Mouse (Mus musculus) kidney, adult 9 months (tissue): ENCODE results near the gene Nepn.

Source experiments
- DNase-seq: peaks from one replicate; pipeline ENCODE4 v3.0.0; 2022

Gene Nepn

DNA sequence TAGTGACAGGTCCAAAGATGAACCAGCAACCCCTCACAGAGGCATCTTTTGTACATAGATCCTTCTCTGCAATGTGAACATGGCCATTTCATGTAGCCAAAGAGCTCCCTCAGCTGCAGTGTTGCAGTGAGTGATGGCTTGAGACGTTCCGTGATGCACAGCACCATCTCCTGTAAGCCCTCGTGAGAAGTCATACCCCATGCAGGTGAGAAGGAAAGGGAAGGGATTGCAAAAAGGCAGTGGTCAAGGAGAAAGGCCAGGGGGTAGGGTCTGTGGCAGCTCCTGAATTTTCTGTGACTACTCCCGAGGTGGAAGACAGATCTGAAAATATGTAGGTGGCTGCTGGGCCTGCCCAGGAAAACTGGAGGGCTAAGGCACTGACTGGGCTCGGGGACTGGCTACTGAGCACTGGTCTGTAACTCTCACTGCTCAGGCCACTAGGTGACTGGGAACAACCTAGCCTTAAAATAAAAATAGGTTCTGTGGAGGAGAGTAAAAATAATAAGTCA lies at the start of gene Nepn:
Nepn (plus strand) TSS at position 51 of the 509 bp plus-strand sequence.
- DNase-seq, result peak; percentile 38

DNA sequence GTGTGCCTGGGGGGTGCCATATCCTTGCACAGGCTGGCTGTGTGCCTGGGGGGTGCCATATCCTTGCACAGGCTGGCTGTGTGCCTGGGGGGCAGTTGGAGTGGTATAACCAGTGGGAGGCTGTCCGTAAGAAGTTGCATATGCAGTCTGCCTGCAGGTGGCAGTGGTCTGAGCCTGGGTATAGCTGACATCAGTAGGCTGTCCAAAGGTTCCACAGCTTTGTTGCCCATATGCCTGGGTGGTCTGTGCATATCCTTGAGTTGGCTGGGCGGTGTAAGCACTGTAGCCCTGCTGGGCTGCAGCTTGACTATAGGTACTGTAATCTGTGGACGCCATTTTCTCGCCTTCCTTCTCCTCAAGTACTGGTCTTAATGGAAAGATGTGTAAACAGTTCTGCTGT lies 45.4 kb upstream of the Nepn start:
- DNase-seq, result peak; percentile 20

DNA sequence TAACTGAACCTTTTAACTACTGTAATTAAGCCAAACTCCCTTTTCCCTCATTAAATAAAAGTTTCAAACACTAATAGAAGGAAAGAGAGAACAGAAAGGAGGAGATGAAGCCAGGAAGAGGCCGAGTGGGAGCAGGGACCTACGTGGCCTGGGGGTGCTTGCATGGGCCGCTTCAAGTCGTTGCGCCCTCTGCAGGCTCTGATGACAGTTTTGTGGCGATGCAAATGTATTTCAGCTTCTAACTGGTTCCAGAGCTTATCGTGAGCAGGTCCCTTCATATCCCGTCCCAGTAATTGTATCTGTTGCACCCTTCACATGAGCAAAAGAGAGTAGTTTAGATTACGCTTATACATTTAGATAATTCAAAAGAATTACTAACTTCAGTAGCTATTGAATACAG lies 35.6 kb upstream of the Nepn start:
- DNase-seq, result no peak

- DNase-seq, result no peak
Measured at GRCm38 (mm10) chr10:52358467-52358866, 30.3 kb upstream of the Nepn start, which contains the start of gene Gm26741. Gm26741 (plus strand) TSS chr10:52358767.

GRCm38 (mm10) chr10:52360241-52360735 lies 28.5 kb upstream of the Nepn start:
- DNase-seq, result no peak

DNA sequence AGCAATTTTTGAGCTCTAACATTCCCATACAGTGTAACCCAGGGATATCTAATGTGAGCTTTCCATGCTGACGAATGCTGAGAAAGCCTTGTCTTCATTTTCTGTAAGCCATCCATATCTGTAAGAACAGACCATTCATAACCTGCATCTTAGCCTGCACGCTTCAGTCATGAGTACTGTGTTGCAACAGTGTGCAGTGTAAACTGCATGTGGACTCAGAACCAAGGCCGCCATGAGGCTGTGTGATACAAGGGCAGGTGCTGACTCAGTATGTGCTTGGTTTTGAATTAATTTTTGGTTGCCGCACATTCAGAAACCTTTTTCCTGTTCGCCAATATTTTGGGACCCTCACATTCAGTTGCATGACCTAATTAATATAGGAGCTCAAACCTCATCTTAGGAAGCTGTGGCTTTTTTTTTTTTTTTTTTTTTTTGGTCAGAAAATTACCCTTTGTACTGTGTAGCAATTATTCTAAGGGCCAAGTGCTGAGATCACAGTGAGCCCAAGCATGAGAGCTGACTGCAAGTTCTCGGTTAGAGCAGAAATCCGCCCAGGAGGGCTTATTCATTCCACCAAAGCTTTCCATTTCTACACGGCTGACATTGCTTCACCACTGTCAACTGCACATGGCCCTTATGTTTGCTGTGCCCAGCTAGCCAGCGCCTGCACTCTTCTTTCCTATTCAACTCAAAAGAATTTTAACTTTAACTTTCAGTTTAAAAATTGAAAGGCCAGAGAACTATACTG lies 27.7 kb upstream of the Nepn start:
- DNase-seq, result peak; percentile 44

DNA sequence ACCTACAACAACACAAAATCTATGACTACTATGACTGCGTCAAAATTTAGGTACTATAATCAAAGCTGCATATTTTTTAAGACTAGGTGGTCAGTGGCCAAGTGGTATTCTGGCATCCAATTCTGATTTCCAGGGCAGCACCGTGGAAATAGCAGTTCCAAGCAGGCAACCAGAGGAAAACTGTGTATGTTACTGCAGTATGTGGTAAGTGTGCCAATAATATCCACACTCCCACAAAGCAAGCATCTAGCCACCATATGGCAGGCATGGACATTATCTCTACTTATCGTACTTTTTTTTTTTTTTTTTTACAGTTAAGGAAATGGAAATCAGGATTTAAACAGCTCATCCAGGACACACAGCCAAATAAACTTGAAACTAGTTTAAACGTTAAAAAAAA lies 20.4 kb upstream of the Nepn start:
- DNase-seq, result no peak

- DNase-seq, result no peak
Measured at GRCm38 (mm10) chr10:52373834-52374233, 14.9 kb upstream of the Nepn start.

DNA sequence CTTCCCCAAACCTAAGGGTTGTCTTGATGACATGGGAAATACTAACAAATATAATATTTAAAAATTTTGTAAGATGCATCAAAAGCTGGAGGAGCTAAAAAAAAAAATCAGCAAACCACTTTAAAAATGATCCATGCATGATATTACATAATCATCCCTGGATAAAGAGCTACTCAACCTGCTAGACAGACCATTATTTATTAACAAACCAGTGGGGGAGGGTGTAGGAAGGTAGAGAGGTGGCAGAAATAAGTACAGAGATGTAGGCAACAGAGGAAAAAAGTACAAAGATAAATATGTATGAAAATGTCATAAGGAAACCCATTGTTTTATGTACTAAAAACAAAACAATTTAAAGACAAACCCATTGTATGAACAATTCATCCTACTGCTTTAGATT lies 14.1 kb upstream of the Nepn start:
- DNase-seq, result peak; percentile 80

GRCm38 (mm10) chr10:52376422-52376821 lies 12.3 kb upstream of the Nepn start:
- DNase-seq, result no peak

- DNase-seq, result no peak
Measured at GRCm38 (mm10) chr10:52377813-52378212, 11.0 kb upstream of the Nepn start.

DNA sequence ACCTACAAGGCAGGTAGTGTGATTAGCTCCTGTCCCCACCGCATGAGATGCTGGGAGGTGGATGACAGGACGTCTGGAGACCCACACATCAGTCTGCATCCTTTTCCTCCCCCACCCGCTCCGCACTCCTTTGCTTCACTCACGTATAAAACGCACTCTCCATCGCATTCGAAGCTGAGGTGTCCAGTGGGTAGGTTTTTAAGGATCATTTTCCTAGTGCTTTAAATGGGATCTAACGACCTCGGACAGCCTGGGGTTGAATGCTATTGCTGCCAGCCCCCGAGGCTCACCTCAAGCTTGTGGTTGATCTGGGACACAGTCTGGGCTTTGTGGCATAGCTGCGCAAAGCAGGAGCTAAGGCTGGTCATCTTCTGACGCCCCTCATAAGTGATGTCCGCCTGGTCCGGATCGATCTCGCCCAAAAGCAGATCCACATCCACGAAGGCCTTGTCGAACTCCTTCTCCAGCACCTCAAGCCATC lies 7.4 kb upstream of the Nepn start:
- no peak for DNase-seq

DNA sequence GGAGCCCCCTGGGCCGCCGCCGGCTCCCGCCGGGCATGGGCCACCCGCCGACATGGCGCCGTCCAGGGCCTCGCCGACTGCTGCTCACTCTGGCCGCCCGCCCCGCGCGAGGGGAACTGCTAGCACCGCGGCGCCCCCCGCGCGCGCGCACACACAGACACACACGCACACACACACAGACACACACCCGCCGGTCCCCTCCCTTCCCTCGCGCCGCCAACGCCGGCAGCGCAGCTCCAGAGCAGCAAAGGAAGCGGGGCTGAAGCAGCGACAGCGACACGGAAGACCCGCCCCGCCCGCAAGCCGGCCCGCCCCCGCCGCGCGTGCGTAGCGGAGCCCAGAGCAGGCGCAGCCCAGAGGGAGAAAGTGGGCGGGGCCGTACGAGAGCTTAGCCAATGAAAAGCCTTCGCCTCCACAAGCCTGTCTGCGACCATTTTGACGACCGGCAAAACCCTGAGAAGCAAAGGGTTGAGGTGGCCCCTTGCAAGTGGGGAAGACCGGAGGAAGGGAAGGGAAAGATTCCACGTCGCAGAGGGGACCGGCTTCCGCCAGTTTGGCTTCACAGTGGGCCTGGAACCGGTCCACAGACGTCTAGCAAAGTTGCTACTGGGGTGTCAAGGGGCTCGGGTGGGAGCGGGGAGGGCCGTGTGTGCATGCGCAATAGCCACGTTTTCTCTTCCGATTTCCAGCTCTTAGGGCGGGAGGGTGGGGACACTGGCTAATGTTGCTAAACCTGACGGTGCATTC lies 6.8 kb upstream of the Nepn start, which contains the start of gene Gopc:
Gopc (minus strand) TSS at position 280 of the 747 bp plus-strand sequence.
- peak; percentile 98 for DNase-seq

- peak; percentile 66 for DNase-seq
Measured at GRCm38 (mm10) chr10:52383022-52383421, 5.8 kb upstream of the Nepn start.

DNA sequence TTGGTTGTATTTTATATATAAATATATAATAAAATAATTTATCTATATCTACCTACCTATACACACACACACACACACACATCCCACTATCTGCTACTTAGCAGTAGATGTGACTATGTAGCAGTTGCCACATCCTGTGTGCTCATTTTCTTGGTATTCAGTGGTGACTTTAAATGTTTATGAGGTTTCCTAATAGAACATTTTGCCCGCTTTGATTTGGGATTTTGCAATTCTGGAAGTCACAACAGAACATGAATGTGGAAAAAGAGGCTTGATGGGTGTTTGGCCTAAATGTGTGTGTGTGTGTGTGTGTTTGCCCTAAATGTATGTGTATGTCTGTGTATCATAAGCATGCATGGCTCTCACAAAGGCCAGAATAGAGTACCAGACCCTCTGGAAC lies 5.2 kb upstream of the Nepn start:
- no peak for DNase-seq

GRCm38 (mm10) chr10:52384823-52385610 lies 3.8 kb upstream of the Nepn start:
- DNase-seq, result peak; percentile 76

DNA sequence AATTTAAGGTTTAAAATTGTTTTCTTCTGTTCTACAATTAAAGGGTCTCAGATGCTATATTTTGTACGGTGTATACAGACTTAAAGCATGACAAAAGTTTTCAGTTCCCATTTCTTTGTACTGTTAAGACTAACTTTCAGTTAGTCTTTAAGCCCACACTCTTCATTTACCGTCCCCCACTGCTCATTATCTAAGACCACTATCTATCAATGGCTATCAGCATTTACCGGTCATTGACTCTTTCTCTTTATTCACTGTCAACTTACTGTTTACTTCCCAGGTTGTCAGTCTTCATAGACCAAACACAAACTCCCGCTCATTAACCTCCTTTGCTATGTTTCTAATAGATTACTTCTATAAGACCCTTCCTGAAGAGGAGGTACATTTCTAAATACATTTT lies 1.6 kb upstream of the Nepn start:
- DNase-seq, result no peak

GRCm38 (mm10) chr10:52389438-52389837 lies 666 bp downstream of the Nepn start:
- DNase-seq, result peak; percentile 37

GRCm38 (mm10) chr10:52391208-52391607 lies 2.4 kb downstream of the Nepn start:
- DNase-seq, result no peak

- peak; percentile 91 for DNase-seq
Measured at GRCm38 (mm10) chr10:52396647-52397046, 7.9 kb downstream of the Nepn start.

DNA sequence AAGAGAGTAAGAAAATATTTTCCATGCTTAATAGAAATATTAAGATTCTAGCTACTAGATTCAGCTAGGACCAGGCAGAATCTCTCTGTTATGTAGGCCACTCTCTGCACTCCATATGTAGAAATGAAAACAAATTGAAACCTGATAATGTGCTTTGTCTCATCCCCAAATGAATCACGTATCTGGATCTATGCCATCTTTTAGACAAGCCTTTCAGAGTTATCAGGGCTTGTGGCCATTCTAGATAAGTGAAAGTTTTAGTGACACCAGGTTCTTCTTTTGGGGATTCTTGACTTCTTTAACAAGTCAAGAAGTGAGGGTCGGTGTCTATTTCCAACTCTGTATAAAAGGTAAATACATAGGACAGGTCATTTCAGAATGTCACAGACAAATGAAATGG lies 9.9 kb downstream of the Nepn start:
- no peak for DNase-seq

- DNase-seq, result no peak
Measured at GRCm38 (mm10) chr10:52399722-52400121, 10.9 kb downstream of the Nepn start.

DNA sequence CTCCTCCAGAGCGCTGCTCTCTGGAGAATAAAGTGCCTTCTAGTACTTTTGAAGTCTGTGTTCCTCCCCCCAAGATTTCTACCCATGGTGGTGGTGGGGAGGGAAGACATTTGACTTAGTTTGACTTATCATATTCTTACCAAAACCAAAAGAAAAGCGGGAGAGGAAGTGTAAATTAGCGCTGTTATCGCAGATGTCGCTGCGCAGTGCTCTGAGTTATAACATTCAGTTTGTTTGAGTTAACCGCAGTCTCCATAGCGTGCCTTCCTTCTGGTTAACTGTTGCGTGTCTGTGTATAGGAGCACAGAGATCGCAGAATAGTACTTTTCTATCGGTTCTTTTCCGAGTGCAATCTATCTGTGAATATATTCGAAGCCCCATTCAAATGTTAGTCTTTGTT lies 16.4 kb downstream of the Nepn start:
- no peak for DNase-seq
